ENCODE assay signal across 9 mouse cellular contexts in the genomic region with DNA sequence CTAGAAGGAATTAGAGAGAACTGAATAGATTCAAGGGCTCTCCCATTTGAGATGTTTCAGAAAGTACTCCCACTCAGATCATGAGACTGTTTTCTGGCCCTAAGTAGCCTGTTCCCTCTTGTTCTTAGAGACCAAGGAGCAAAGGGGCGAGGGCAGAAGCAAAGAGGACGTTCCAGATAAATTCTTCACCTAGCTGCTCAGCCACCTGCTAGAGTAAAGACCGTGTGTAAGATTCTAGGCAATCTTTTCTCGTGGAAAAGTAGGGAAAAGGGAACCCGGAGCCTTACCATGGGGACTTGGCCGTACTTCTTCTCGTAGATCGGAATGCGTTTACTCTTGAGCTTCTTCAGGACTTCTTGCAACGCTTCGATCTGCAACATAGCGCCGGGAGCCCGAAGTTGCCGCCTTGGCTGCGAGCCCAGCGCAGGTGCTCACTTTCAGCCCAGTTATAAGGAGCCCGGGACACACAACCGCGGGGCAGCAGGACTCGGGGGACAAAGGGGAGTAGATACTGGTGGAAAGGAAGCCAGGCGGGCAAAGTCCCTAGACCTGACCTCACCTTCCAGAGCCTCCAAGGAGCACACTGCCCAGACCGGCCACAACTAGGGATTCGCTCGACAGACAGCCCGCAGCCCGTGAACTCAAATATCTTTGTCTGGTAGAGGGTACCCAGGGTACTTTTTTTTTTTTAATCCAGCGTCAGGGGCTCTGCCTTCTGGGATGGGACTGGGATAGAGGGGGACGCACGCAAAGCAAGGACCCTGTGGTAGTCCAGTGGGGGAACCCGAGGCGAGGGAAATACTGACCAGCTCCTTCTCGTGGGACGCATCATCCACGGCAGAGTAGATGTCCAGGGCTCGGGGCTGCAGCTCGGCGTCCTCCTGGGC. TPM values are rescaled to one million over a fixed set of nuclear protein-coding genes. Genes with fewer than 3 reads are reported as not detected.
DNase-seq lines count a peak whose midpoint lies in the region; ATAC-seq and TF ChIP-seq lines count a peak whose summit lies in the region.
"Had no signal": no experiment of that assay in that cellular context is flagged by ENCODE, and none has a peak within 500 bp of the region (broad histone marks: within the 10 kb centered on the region; RNA-seq: fewer than 3 reads in every experiment).

No protein-coding gene starts in this region.

- no peak for TF ChIP-seq EP300 in lung, postnatal 0 days (IDR thresholded peaks at IDR 0.05)

- ATAC-seq in lung, embryonic 14.5 days (ENCODE audit: insufficient read depth): no peak
- ATAC-seq in embryonic facial prominence, embryonic 15.5 days (ENCODE audit: insufficient number of reproducible peaks, low FRiP score, low TSS enrichment, low read depth): no peak
- 0 out of 2 replicates have a peak, but pooled peaks have one; percentile 45 for ATAC-seq in hindbrain, postnatal 0 days
- peak; percentile 34 for ATAC-seq in neural tube, embryonic 14.5 days (ENCODE audit: low read depth)
- ATAC-seq in lung, postnatal 0 days: no peak

- no peak overlapping the region for H3K9ac ChIP-seq in lung, embryonic 14.5 days
- no peak overlapping the region for H3K9ac ChIP-seq in embryonic facial prominence, embryonic 15.5 days
- H3K9ac ChIP-seq in hindbrain, postnatal 0 days (replicated peaks; ENCODE audit: low read length): peak overlapping the region; percentile 35; the same call in 1 of the 2 replicates
- H3K9ac ChIP-seq in neural tube, embryonic 14.5 days (replicated peaks; ENCODE audit: low read depth, low read length): no peak overlapping the region; the same call in 1 of the 2 replicates
- H3K9ac ChIP-seq in lung, postnatal 0 days (replicated peaks; ENCODE audit: low read depth): no peak overlapping the region
- H3K9ac ChIP-seq: liver, embryonic 14.5 days had no signal

- H3K4me1 ChIP-seq in lung, embryonic 14.5 days (ENCODE audit: insufficient read depth): no peaks in the 10 kb centered on the region
- H3K4me1 ChIP-seq in lung, adult 2 months (ENCODE audit: control insufficient read depth, insufficient read depth, low read length): no peaks in the 10 kb centered on the region
- peaks cover 13% of the 10 kb centered on the region for H3K4me1 ChIP-seq in embryonic facial prominence, embryonic 15.5 days
- no peaks in the 10 kb centered on the region for H3K4me1 ChIP-seq in hindbrain, postnatal 0 days (ENCODE audit: insufficient read depth, low read length)
- 0 out of 2 replicates have a peak, but pooled peaks cover 3% of the 10 kb centered on the region for H3K4me1 ChIP-seq in neural tube, embryonic 14.5 days (ENCODE audit: control insufficient read depth, insufficient read depth, low read length)
- no peaks in the 10 kb centered on the region for H3K4me1 ChIP-seq in lung, postnatal 0 days (ENCODE audit: insufficient read depth, low read depth, low read length)

- no peak for DNase-seq in lung, embryonic 14.5 days
- DNase-seq in lung, adult 2 months: no peak
- DNase-seq in hindbrain, postnatal 0 days (ENCODE audit: low spot score): no peak
- DNase-seq in thymus, postnatal 36 days: no peak
- no peak for DNase-seq in lung, postnatal 0 days (ENCODE audit: low spot score)

- no peak for TF ChIP-seq CTCF in lung, embryonic 14.5 days (IDR thresholded peaks at IDR 0.05; ENCODE audit: low read depth)
- TF ChIP-seq CTCF in lung, adult 2 months (IDR thresholded peaks at IDR 0.05; ENCODE audit: insufficient read depth, low read length): no peak
- TF ChIP-seq CTCF in hindbrain, postnatal 0 days (IDR thresholded peaks at IDR 0.05; ENCODE audit: low read depth): no peak
- TF ChIP-seq CTCF in lung, postnatal 0 days (IDR thresholded peaks at IDR 0.05): no peak

- no peaks in the 10 kb centered on the region for H3K9me3 ChIP-seq in lung, embryonic 14.5 days (ENCODE audit: low read depth, low read length)
- no peaks in the 10 kb centered on the region for H3K9me3 ChIP-seq in embryonic facial prominence, embryonic 15.5 days (replicated peaks)
- no peaks in the 10 kb centered on the region for H3K9me3 ChIP-seq in hindbrain, postnatal 0 days (ENCODE audit: low read length)
- H3K9me3 ChIP-seq in neural tube, embryonic 14.5 days (ENCODE audit: control insufficient read depth, low read length): no peaks in the 10 kb centered on the region
- no peaks in the 10 kb centered on the region for H3K9me3 ChIP-seq in lung, postnatal 0 days (ENCODE audit: low read length)

- no peaks in the 10 kb centered on the region for H3K36me3 ChIP-seq in lung, embryonic 14.5 days (ENCODE audit: insufficient read depth)
- H3K36me3 ChIP-seq in embryonic facial prominence, embryonic 15.5 days: no peaks in the 10 kb centered on the region
- no peaks in the 10 kb centered on the region for H3K36me3 ChIP-seq in hindbrain, postnatal 0 days (ENCODE audit: insufficient read depth, low read length)
- H3K36me3 ChIP-seq in neural tube, embryonic 14.5 days (ENCODE audit: control insufficient read depth, insufficient read depth, low read length): no peaks in the 10 kb centered on the region
- H3K36me3 ChIP-seq in lung, postnatal 0 days (ENCODE audit: insufficient read depth, low read length): no peaks in the 10 kb centered on the region

- no peak for TF ChIP-seq POLR2A in lung, adult 2 months (IDR thresholded peaks at IDR 0.05; ENCODE audit: borderline replicate concordance, extremely low read depth, low read depth, low read length)

- H3K27me3 ChIP-seq in lung, embryonic 14.5 days (ENCODE audit: insufficient read depth, low read length): peaks cover 32% of the 10 kb centered on the region
- H3K27me3 ChIP-seq in embryonic facial prominence, embryonic 15.5 days: peaks cover 45% of the 10 kb centered on the region
- peaks cover 11% of the 10 kb centered on the region; the same call in 1 of the 2 replicates for H3K27me3 ChIP-seq in hindbrain, postnatal 0 days (ENCODE audit: insufficient read depth, low read length)
- peaks cover 17% of the 10 kb centered on the region for H3K27me3 ChIP-seq in neural tube, embryonic 14.5 days (ENCODE audit: control insufficient read depth, insufficient read depth, low read length)
- H3K27me3 ChIP-seq in lung, postnatal 0 days (replicated peaks; ENCODE audit: insufficient read depth, low read length): peaks cover 18% of the 10 kb centered on the region

- no peak overlapping the region; the same call in 1 of the 2 replicates for H3K4me3 ChIP-seq in lung, embryonic 14.5 days (ENCODE audit: low read depth, low read length)
- no peak overlapping the region for H3K4me3 ChIP-seq in lung, adult 2 months (replicated peaks; ENCODE audit: extremely low read depth, low read depth, low read length)
- H3K4me3 ChIP-seq in embryonic facial prominence, embryonic 15.5 days (replicated peaks): peak overlapping the region; percentile 21
- peak overlapping the region; percentile 34 for H3K4me3 ChIP-seq in hindbrain, postnatal 0 days (ENCODE audit: low read length)
- H3K4me3 ChIP-seq in neural tube, embryonic 14.5 days (ENCODE audit: low read depth, low read length): peak overlapping the region; percentile 31
- no peak overlapping the region for H3K4me3 ChIP-seq in lung, postnatal 0 days (ENCODE audit: low read depth, low read length)

- H3K27ac ChIP-seq in lung, embryonic 14.5 days (ENCODE audit: low read depth): no peak overlapping the region
- no peak overlapping the region for H3K27ac ChIP-seq in embryonic facial prominence, embryonic 15.5 days (replicated peaks)
- H3K27ac ChIP-seq in hindbrain, postnatal 0 days: no peak overlapping the region
- no peak overlapping the region for H3K27ac ChIP-seq in neural tube, embryonic 14.5 days (ENCODE audit: low read depth, low read length)
- H3K27ac ChIP-seq in lung, postnatal 0 days (ENCODE audit: low read length): no peak overlapping the region
- H3K27ac ChIP-seq: liver, embryonic 14.5 days had no signal

- H3K4me2 ChIP-seq in lung, embryonic 14.5 days: peak overlapping the region; percentile 29; the same call in 1 of the 2 replicates
- H3K4me2 ChIP-seq in embryonic facial prominence, embryonic 15.5 days (replicated peaks): peak overlapping the region; percentile 32
- peak overlapping the region; percentile 59 for H3K4me2 ChIP-seq in hindbrain, postnatal 0 days (ENCODE audit: low read depth, low read length)
- H3K4me2 ChIP-seq in neural tube, embryonic 14.5 days (ENCODE audit: low read depth, low read length): peak overlapping the region; percentile 58
- no peak overlapping the region for H3K4me2 ChIP-seq in lung, postnatal 0 days (replicated peaks; ENCODE audit: low read depth, low read length)

- WGBS in lung, embryonic 14.5 days: 10% methylated on average over 38 of the region's 38 CpGs
- WGBS in lung, adult 2 months: 10% methylated on average over 38 of the region's 38 CpGs
- 5% methylated on average over 38 of the region's 38 CpGs for WGBS in embryonic facial prominence, embryonic 15.5 days
- 5% methylated on average over 38 of the region's 38 CpGs for WGBS in hindbrain, postnatal 0 days
- whole genome bisulfite sequencing in neural tube, embryonic 14.5 days: 5% methylated on average over 38 of the region's 38 CpGs
- WGBS in lung, postnatal 0 days: 8% methylated on average over 38 of the region's 38 CpGs

RNA-seq across cellular contexts. Expression of gene Cartpt, which starts 1.0 kb away (rescaled TPM):
- 0.33 and 0.47 TPM in 2 replicates for polyA plus RNA-seq in lung, embryonic 14.5 days (2014; fragmentation: Nextera tagmentation; extraction: Ambion mirVana)
- 0.21 TPM in 1 of 2 replicates, not detected in the other for polyA plus RNA-seq in lung, adult 2 months (2012; rRNA removed)
- 2.8 and 5.3 TPM in 2 replicates for polyA plus RNA-seq in embryonic facial prominence, embryonic 15.5 days (2015; fragmentation: Nextera tagmentation; extraction: Ambion mirVana)
- 18.8 and 29.4 TPM in 2 replicates for total RNA-seq in hindbrain, postnatal 0 days (2014; rRNA removed)
- 43.3 and 45.8 TPM in 2 replicates for polyA plus RNA-seq in hindbrain, postnatal 0 days (2015; fragmentation: Nextera tagmentation; extraction: Ambion mirVana)
- 65.5 and 114 TPM in 2 replicates for polyA plus RNA-seq in neural tube, embryonic 14.5 days (2014; fragmentation: Nextera tagmentation; extraction: Ambion mirVana)
- 0.27 and 0.64 TPM in 2 replicates for polyA plus RNA-seq in lung, postnatal 0 days (2015; fragmentation: Nextera tagmentation; extraction: Ambion mirVana)
- total RNA-seq: gastrocnemius, postnatal 10 days had no signal
- polyA plus RNA-seq: liver, embryonic 14.5 days had no signal

Comparison
In these comparisons a context has a peak if more than half of its experiments do, and no peak if none do; other contexts are left out.
1. ATAC-seq: peak in hindbrain, postnatal 0 days (single experiment) and neural tube, embryonic 14.5 days (single experiment); none in lung, embryonic 14.5 days (single experiment), embryonic facial prominence, embryonic 15.5 days (single experiment) and lung, postnatal 0 days (single experiment).
2. H3K4me3 ChIP-seq: peak in embryonic facial prominence, embryonic 15.5 days (single experiment), hindbrain, postnatal 0 days (single experiment) and neural tube, embryonic 14.5 days (single experiment); none in lung, embryonic 14.5 days (single experiment), lung, adult 2 months (single experiment) and lung, postnatal 0 days (single experiment).